Mouse (Mus musculus) large intestine, adult 2 months (tissue): ENCODE measurements at regions not wholly inside any gene's neighbourhood (a gene's known extent, or its start where the extent isn't known, plus 50 kb on each side); places are given as distances from the start of the nearest gene placed in this dataset.

Source experiments
- DNase-seq: peaks from one replicate; pipeline ENCODE4 v3.0.0-alpha.2; 2012; ENCODE audit warnings: low read depth, low spot score
- WGBS: fragments of 180-500 bp; shearing (Covaris S2); methylation state at CpG from one replicate; pipeline ENCODE4 v1.1.7; 2018; 5-methylcytosine and 5-hydroxymethylcytosine counted together

- no peak for DNase-seq
- 58% methylated on average over 10 of the region's 10 CpGs for WGBS
These were observed 439.9 kb downstream of the Nyap2 start for GRCm38 (mm10) chr1:81516575-81517210.

GRCm38 (mm10) chr1:81520420-81521273 is 443.9 kb downstream of the Nyap2 start:
- DNase-seq, result no peak
- WGBS, result 74% methylated on average over 9 of the region's 9 CpGs

- WGBS, result 84% methylated on average over 3 of the region's 3 CpGs
- no peak for DNase-seq
These were observed 446.2 kb downstream of the Nyap2 start for GRCm38 (mm10) chr1:81522929-81523328.

GRCm38 (mm10) chr1:81525821-81526220 is 449.1 kb downstream of the Nyap2 start:
- DNase-seq, result no peak

- WGBS, result 57% methylated on average over 5 of the region's 5 CpGs
These were observed 461.1 kb downstream of the Nyap2 start for GRCm38 (mm10) chr1:81537836-81538235.

GRCm38 (mm10) chr1:81539591-81540311 is 463.0 kb downstream of the Nyap2 start:
- no peak for DNase-seq
- 67% methylated on average over 5 of the region's 5 CpGs for WGBS

More at GRCm38 (mm10) chr1:81537836-81538235, 461.1 kb downstream of the Nyap2 start:
- no peak for DNase-seq

- WGBS, result 60% methylated on average over 2 of the region's 2 CpGs
These were observed 472.2 kb downstream of the Nyap2 start for GRCm38 (mm10) chr1:81548906-81549305.

GRCm38 (mm10) chr1:81549706-81550105 is 473.0 kb downstream of the Nyap2 start:
- DNase-seq, result no peak
- 80% methylated on average over 5 of the region's 5 CpGs for WGBS

More at GRCm38 (mm10) chr1:81548906-81549305, 472.2 kb downstream of the Nyap2 start:
- DNase-seq, result no peak

- no peak for DNase-seq
- WGBS, result 85% methylated on average over 3 of the region's 3 CpGs
These were observed 476.0 kb downstream of the Nyap2 start for GRCm38 (mm10) chr1:81552731-81553130.

- 70% methylated on average over 8 of the region's 8 CpGs for WGBS
- DNase-seq, result no peak
These were observed 500.4 kb downstream of the Nyap2 start for GRCm38 (mm10) chr1:81576965-81577664.

GRCm38 (mm10) chr1:81577665-81578201 is 501.0 kb downstream of the Nyap2 start:
- 54% methylated on average over 9 of the region's 9 CpGs for WGBS
- no peak for DNase-seq

GRCm38 (mm10) chr1:81581208-81581607 is 504.5 kb downstream of the Nyap2 start:
- 77% methylated on average over 4 of the region's 4 CpGs for WGBS
- DNase-seq, result no peak

- DNase-seq, result no peak
- 75% methylated on average over 11 of the region's 11 CpGs for WGBS
These were observed 511.1 kb downstream of the Nyap2 start for GRCm38 (mm10) chr1:81587780-81588307.

GRCm38 (mm10) chr1:81591623-81592022 is 514.9 kb downstream of the Nyap2 start:
- no peak for DNase-seq
- WGBS, result 87% methylated on average over 5 of the region's 5 CpGs

GRCm38 (mm10) chr1:81593280-81594182 is 516.8 kb downstream of the Nyap2 start:
- DNase-seq, result no peak
- WGBS, result 10% methylated on average over 19 of the region's 19 CpGs

- no peak for DNase-seq
- 11% methylated on average over 5 of the region's 5 CpGs for WGBS
These were observed 517.4 kb downstream of the Nyap2 start for GRCm38 (mm10) chr1:81594183-81594515.

- DNase-seq, result no peak
- WGBS, result 31% methylated on average over 3 of the region's 3 CpGs
These were observed 517.9 kb downstream of the Nyap2 start for GRCm38 (mm10) chr1:81594606-81595005.

GRCm38 (mm10) chr1:81608772-81609171 is 532.0 kb downstream of the Nyap2 start:
- DNase-seq, result no peak
- WGBS, result 17% methylated on average over 1 of the region's 1 CpGs
